Mouse (Mus musculus) mouse trophoblast stem cell (cell line): ENCODE measurements around the gene R3hdm2.

Experiments used
- in situ Hi-C, 2 experiments: fragments of 300-500 bp; cut with MseI, MboI; formaldehyde crosslinking; loops; 2 replicates in 1 of 2; 3 replicates in 1 of 2; pipeline ENCODE4 v1.15.1; 2025

R3hdm2 gene

GRCm38 (mm10) chr10:127491128-127491512 lies 111.0 kb downstream of the R3hdm2 start:
- in situ Hi-C loops: no loop called here

- in situ Hi-C loops: no loop called here
Measured at GRCm38 (mm10) chr10:127492118-127492517, 112.0 kb downstream of the R3hdm2 start.

GRCm38 (mm10) chr10:127496156-127496555 lies 116.0 kb downstream of the R3hdm2 start:
- in situ Hi-C loops: no loop called here

- in situ Hi-C loops: no loop called here
Measured at GRCm38 (mm10) chr10:127499516-127499915, 119.4 kb downstream of the R3hdm2 start.

GRCm38 (mm10) chr10:127500042-127500441 lies 119.9 kb downstream of the R3hdm2 start:
- in situ Hi-C loops: no loop called here

GRCm38 (mm10) chr10:127500894-127501893 lies 121.1 kb downstream of the R3hdm2 start, which contains the start of gene Stac3:
Gene Stac3, plus strand, starts transcription at chr10:127501686.
- in situ Hi-C loops: no loop called here

- in situ Hi-C loops: loop anchor here (5.0 kb wide), 1 partner anchor 34 kb away; no protein-coding TSS in a partner anchor
Measured at GRCm38 (mm10) chr10:127508239-127508638, 128.1 kb downstream of the R3hdm2 start.

- in situ Hi-C loops: loop anchor here (5.0 kb wide), 1 partner anchor 33 kb away; no protein-coding TSS in a partner anchor
Measured at GRCm38 (mm10) chr10:127509051-127509836, 129.1 kb downstream of the R3hdm2 start.

- in situ Hi-C loops: loop anchor here (5.0 kb wide), 1 partner anchor 32 kb away; no protein-coding TSS in a partner anchor
Measured at GRCm38 (mm10) chr10:127509837-127510701, 129.9 kb downstream of the R3hdm2 start.

GRCm38 (mm10) chr10:127510895-127511617 lies 130.9 kb downstream of the R3hdm2 start:
- in situ Hi-C loops: no loop called here

GRCm38 (mm10) chr10:127511634-127512306 lies 131.6 kb downstream of the R3hdm2 start:
- in situ Hi-C loops: no loop called here

GRCm38 (mm10) chr10:127512307-127512666 lies 132.2 kb downstream of the R3hdm2 start:
- in situ Hi-C loops: no loop called here

GRCm38 (mm10) chr10:127512813-127513212 lies 132.7 kb downstream of the R3hdm2 start:
- in situ Hi-C loops: no loop called here

GRCm38 (mm10) chr10:127513501-127514091 lies 133.5 kb downstream of the R3hdm2 start:
- in situ Hi-C loops: no loop called here

- in situ Hi-C loops: no loop called here
Measured at GRCm38 (mm10) chr10:127514111-127514698, 134.1 kb downstream of the R3hdm2 start.

- in situ Hi-C loops: no loop called here
Measured at GRCm38 (mm10) chr10:127514764-127515163, 134.6 kb downstream of the R3hdm2 start, which contains the start of gene Ndufa4l2. Gene Ndufa4l2, plus strand, starts transcription at chr10:127514967.

- in situ Hi-C loops: no loop called here
Measured at GRCm38 (mm10) chr10:127515271-127515982, 135.3 kb downstream of the R3hdm2 start.

- in situ Hi-C loops: no loop called here
Measured at GRCm38 (mm10) chr10:127515983-127516459, 135.9 kb downstream of the R3hdm2 start.
